In genomic region chr15:101970536-101970935, GRCm38 (mm10) we compare ENCODE assay signal across 11 mouse cellular contexts. TPM values are rescaled to one million over a fixed set of nuclear protein-coding genes. Genes with fewer than 3 reads are reported as not detected.
DNase-seq lines count a peak whose midpoint lies in the region; ATAC-seq and TF ChIP-seq lines count a peak whose summit lies in the region.
"Had no signal": no experiment of that assay in that cellular context is flagged by ENCODE, and none has a peak within 500 bp of the region (broad histone marks: within the 10 kb centered on the region; RNA-seq: fewer than 3 reads in every experiment).

No protein-coding gene starts in this region.

- H3K27me3 ChIP-seq in forebrain, embryonic 14.5 days (replicated peaks; ENCODE audit: control insufficient read depth, insufficient read depth, low read length), result no peaks in the 10 kb centered on the region
- no peaks in the 10 kb centered on the region for H3K27me3 ChIP-seq in forebrain, embryonic 16.5 days (replicated peaks; ENCODE audit: control insufficient read depth, insufficient read depth, low read length)
- no peaks in the 10 kb centered on the region for H3K27me3 ChIP-seq in small intestine, adult 2 months (ENCODE audit: control insufficient read depth, insufficient read depth, low read length)
- H3K27me3 ChIP-seq: lung, embryonic 15.5 days; Patski had no signal

- peak; percentile 16; the same call in 1 of the 2 replicates for ATAC-seq in forebrain, embryonic 14.5 days
- no peak for ATAC-seq in forebrain, embryonic 16.5 days
- ATAC-seq: Patski had no signal

- no peaks in the 10 kb centered on the region for H3K9me3 ChIP-seq in forebrain, embryonic 14.5 days (replicated peaks; ENCODE audit: control insufficient read depth, low read length)
- H3K9me3 ChIP-seq in forebrain, embryonic 16.5 days (ENCODE audit: control insufficient read depth, low read length), result no peaks in the 10 kb centered on the region
- H3K9me3 ChIP-seq: heart, embryonic 13.5 days; lung, embryonic 15.5 days had no signal

- no peak overlapping the region for H3K27ac ChIP-seq in forebrain, embryonic 14.5 days (ENCODE audit: low read depth, low read length)
- H3K27ac ChIP-seq in forebrain, embryonic 16.5 days (ENCODE audit: low read length), result no peak overlapping the region
- no peak overlapping the region for H3K27ac ChIP-seq in small intestine, adult 2 months (ENCODE audit: insufficient read depth, low read depth, low read length)
- H3K27ac ChIP-seq: heart, embryonic 13.5 days; lung, embryonic 15.5 days had no signal

- H3K4me3 ChIP-seq in forebrain, embryonic 14.5 days (ENCODE audit: low read depth, low read length), result no peak overlapping the region
- no peak overlapping the region for H3K4me3 ChIP-seq in forebrain, embryonic 16.5 days (replicated peaks; ENCODE audit: low read length)
- H3K4me3 ChIP-seq in lung, adult 2 months (replicated peaks; ENCODE audit: extremely low read depth, low read depth, low read length), result no peak overlapping the region
- no peak overlapping the region for H3K4me3 ChIP-seq in small intestine, adult 2 months (ENCODE audit: low read depth, low read length)
- H3K4me3 ChIP-seq: heart, embryonic 13.5 days; lung, embryonic 15.5 days had no signal

- 11% methylated on average over 3 of the region's 6 CpGs for WGBS in forebrain, embryonic 14.5 days
- 1% methylated on average over 3 of the region's 6 CpGs for WGBS in forebrain, embryonic 16.5 days
- 18% methylated on average over 4 of the region's 6 CpGs for WGBS in lung, adult 2 months
- 19% methylated on average over 4 of the region's 6 CpGs for whole genome bisulfite sequencing in small intestine, adult 2 months

- H3K4me1 ChIP-seq in forebrain, embryonic 14.5 days (ENCODE audit: control insufficient read depth, insufficient read depth, low read length), result no peaks in the 10 kb centered on the region
- H3K4me1 ChIP-seq in forebrain, embryonic 16.5 days (replicated peaks; ENCODE audit: control insufficient read depth, insufficient read depth, low read length), result no peaks in the 10 kb centered on the region
- H3K4me1 ChIP-seq in lung, adult 2 months (ENCODE audit: control insufficient read depth, insufficient read depth, low read length), result peaks cover 4% of the 10 kb centered on the region; the same call in 1 of the 2 replicates
- peaks cover 17% of the 10 kb centered on the region for H3K4me1 ChIP-seq in small intestine, adult 2 months (ENCODE audit: control insufficient read depth, insufficient read depth, insufficient read length, low read length)

- H3K4me2 ChIP-seq in forebrain, embryonic 14.5 days (ENCODE audit: low read length), result no peak overlapping the region
- H3K4me2 ChIP-seq in forebrain, embryonic 16.5 days (ENCODE audit: low read length), result no peak overlapping the region
- H3K4me2 ChIP-seq: heart, embryonic 13.5 days; lung, embryonic 15.5 days had no signal

- no peaks in the 10 kb centered on the region for H3K36me3 ChIP-seq in forebrain, embryonic 14.5 days (ENCODE audit: control insufficient read depth, insufficient read depth, low read length)
- H3K36me3 ChIP-seq in forebrain, embryonic 16.5 days (ENCODE audit: control insufficient read depth, insufficient read depth), result no peaks in the 10 kb centered on the region
- H3K36me3 ChIP-seq in small intestine, adult 2 months (ENCODE audit: control insufficient read depth, insufficient read depth, low read length), result no peaks in the 10 kb centered on the region
- H3K36me3 ChIP-seq: heart, embryonic 13.5 days; lung, embryonic 15.5 days had no signal

- no peak for TF ChIP-seq POLR2A in lung, adult 2 months (IDR thresholded peaks at IDR 0.05; ENCODE audit: borderline replicate concordance, extremely low read depth, low read depth, low read length)
- no peak for TF ChIP-seq POLR2A in small intestine, adult 2 months (IDR thresholded peaks at IDR 0.05; ENCODE audit: low read depth, low read length)

- no peak overlapping the region for H3K9ac ChIP-seq in forebrain, embryonic 14.5 days (ENCODE audit: low read length)
- no peak overlapping the region for H3K9ac ChIP-seq in forebrain, embryonic 16.5 days (replicated peaks; ENCODE audit: low read depth, low read length)
- H3K9ac ChIP-seq: lung, embryonic 15.5 days had no signal

- peak; percentile 65 for DNase-seq in forebrain, embryonic 14.5 days (ENCODE audit: low spot score)
- DNase-seq in lung, adult 2 months, result peak; percentile 69
- DNase-seq in lung, postnatal 25 days (ENCODE audit: low spot score), result no peak
- peak; percentile 58 for DNase-seq in adrenal gland, postnatal 25 days
- DNase-seq in kidney, postnatal 14 days, result peak; percentile 62
- DNase-seq in thymus, postnatal 0 days (ENCODE audit: low spot score), result no peak

- TF ChIP-seq CTCF in lung, adult 2 months (IDR thresholded peaks at IDR 0.05; ENCODE audit: insufficient read depth, low read length), result peak; percentile 85
- peak; percentile 65; the same call in 1 of the 2 replicates for TF ChIP-seq CTCF in small intestine, adult 2 months (IDR thresholded peaks at IDR 0.05; ENCODE audit: extremely low read depth, insufficient read length, insufficient replicate concordance, low read depth, low read length)

RNA-seq across cellular contexts. Expression of gene Krt78, which starts 16.4 kb away (rescaled TPM):
- polyA plus RNA-seq in forebrain, embryonic 14.5 days (2014; fragmentation: Nextera tagmentation; extraction: Ambion mirVana), result not detected in 2 replicates
- polyA plus RNA-seq in forebrain, embryonic 16.5 days (2015; fragmentation: Nextera tagmentation; extraction: Ambion mirVana), result not detected in 2 replicates
- polyA plus RNA-seq in lung, adult 2 months (2012; rRNA removed), result 0.05 and 32.9 TPM in 2 replicates
- not detected in 2 replicates for total RNA-seq in adrenal gland, postnatal 25 days (2021)
- polyA plus RNA-seq in small intestine, adult 2 months (2012; rRNA removed), result 0.18 and 0.23 TPM in 2 replicates
- 0.43 and 0.50 TPM in 2 replicates for polyA plus RNA-seq in thymus, postnatal 0 days (2015; fragmentation: Nextera tagmentation; extraction: Ambion mirVana)
- polyA plus RNA-seq: heart, embryonic 13.5 days had no signal

RNA-seq across cellular contexts. Expression of gene Krt79, which starts 30.4 kb away (rescaled TPM):
- 0.10 and 0.27 TPM in 2 replicates for polyA plus RNA-seq in forebrain, embryonic 14.5 days (2014; fragmentation: Nextera tagmentation; extraction: Ambion mirVana)
- polyA plus RNA-seq in forebrain, embryonic 16.5 days (2015; fragmentation: Nextera tagmentation; extraction: Ambion mirVana), result 0.15 and 0.38 TPM in 2 replicates
- polyA plus RNA-seq in lung, adult 2 months (2012; rRNA removed), result 24.6 and 32.7 TPM in 2 replicates
- total RNA-seq in adrenal gland, postnatal 25 days (2021), result 0.57 and 0.76 TPM in 2 replicates
- 0.22 and 0.76 TPM in 2 replicates for polyA plus RNA-seq in small intestine, adult 2 months (2012; rRNA removed)
- 0.71 and 0.74 TPM in 2 replicates for polyA plus RNA-seq in thymus, postnatal 0 days (2015; fragmentation: Nextera tagmentation; extraction: Ambion mirVana)

RNA-seq across cellular contexts. Expression of gene Krt8, which starts 33.7 kb away (rescaled TPM):
- polyA plus RNA-seq in forebrain, embryonic 14.5 days (2014; fragmentation: Nextera tagmentation; extraction: Ambion mirVana), result 2.7 and 3.7 TPM in 2 replicates
- 2.4 and 3.7 TPM in 2 replicates for polyA plus RNA-seq in forebrain, embryonic 16.5 days (2015; fragmentation: Nextera tagmentation; extraction: Ambion mirVana)
- 128 and 147 TPM in 2 replicates for polyA plus RNA-seq in lung, adult 2 months (2012; rRNA removed)
- total RNA-seq in adrenal gland, postnatal 25 days (2021), result 0.36 and 1.00 TPM in 2 replicates
- polyA plus RNA-seq in small intestine, adult 2 months (2012; rRNA removed), result 1,332 and 3,924 TPM in 2 replicates
- 1,106 and 1,123 TPM in 2 replicates for polyA plus RNA-seq in thymus, postnatal 0 days (2015; fragmentation: Nextera tagmentation; extraction: Ambion mirVana)

RNA-seq across cellular contexts. Expression of gene Krt4, which starts 46.0 kb away (rescaled TPM):
- polyA plus RNA-seq in forebrain, embryonic 14.5 days (2014; fragmentation: Nextera tagmentation; extraction: Ambion mirVana), result not detected in 2 replicates
- polyA plus RNA-seq in forebrain, embryonic 16.5 days (2015; fragmentation: Nextera tagmentation; extraction: Ambion mirVana), result 0.55 TPM in 1 of 2 replicates, not detected in the other
- 0.25 and 1,733 TPM in 2 replicates for polyA plus RNA-seq in lung, adult 2 months (2012; rRNA removed)
- not detected in 2 replicates for total RNA-seq in adrenal gland, postnatal 25 days (2021)
- polyA plus RNA-seq in small intestine, adult 2 months (2012; rRNA removed), result 0.09 and 0.10 TPM in 2 replicates
- polyA plus RNA-seq in thymus, postnatal 0 days (2015; fragmentation: Nextera tagmentation; extraction: Ambion mirVana), result 1.2 and 43.4 TPM in 2 replicates

RNA-seq across cellular contexts. Expression of gene Krt18, which starts 57.4 kb away (rescaled TPM):
- polyA plus RNA-seq in forebrain, embryonic 14.5 days (2014; fragmentation: Nextera tagmentation; extraction: Ambion mirVana), result 5.6 and 7.1 TPM in 2 replicates
- polyA plus RNA-seq in forebrain, embryonic 16.5 days (2015; fragmentation: Nextera tagmentation; extraction: Ambion mirVana), result 4.4 TPM in 2 replicates
- 62.6 and 63.8 TPM in 2 replicates for polyA plus RNA-seq in lung, adult 2 months (2012; rRNA removed)
- total RNA-seq in adrenal gland, postnatal 25 days (2021), result 1.5 and 1.8 TPM in 2 replicates
- polyA plus RNA-seq in small intestine, adult 2 months (2012; rRNA removed), result 141 and 200 TPM in 2 replicates
- 1,281 and 1,324 TPM in 2 replicates for polyA plus RNA-seq in thymus, postnatal 0 days (2015; fragmentation: Nextera tagmentation; extraction: Ambion mirVana)

Comparison
In these comparisons a context has a peak if more than half of its experiments do, and no peak if none do; other contexts are left out.
1. DNase-seq: peak in forebrain, embryonic 14.5 days (single experiment), lung, adult 2 months (single experiment), adrenal gland, postnatal 25 days (single experiment) and kidney, postnatal 14 days (single experiment); none in lung, postnatal 25 days (single experiment) and thymus, postnatal 0 days (single experiment).
2. RNA of gene Krt79, which starts 30.4 kb away (polyA plus RNA-seq): 24.6 to 32.7 TPM in lung, adult 2 months; 0.71 to 0.74 TPM in thymus, postnatal 0 days, 0.15 to 0.38 TPM in forebrain, embryonic 16.5 days, 0.22 to 0.76 TPM in small intestine, adult 2 months and 0.10 to 0.27 TPM in forebrain, embryonic 14.5 days; every median in the first group is over 10 times any median in the second.
3. RNA of gene Krt8, which starts 33.7 kb away (polyA plus RNA-seq): 1,332 to 3,924 TPM in small intestine, adult 2 months, 1,106 to 1,123 TPM in thymus, postnatal 0 days and 128 to 147 TPM in lung, adult 2 months; 2.7 to 3.7 TPM in forebrain, embryonic 14.5 days and 2.4 to 3.7 TPM in forebrain, embryonic 16.5 days; every median in the first group is over 10 times any median in the second.